Mouse (Mus musculus) E14TG2a.4 (cell line): ENCODE data around the gene Scnn1g.

Experiments
- CTCF ChIP-seq: conservative IDR thresholded peaks from 2 replicates; pipeline ENCODE4 v1.5.1; 2014; ENCODE audit warnings: low read length
- NANOG ChIP-seq: IDR thresholded peaks from 2 replicates; pipeline ENCODE4 v1.6.1; 2014; ENCODE audit warnings: borderline replicate concordance, low read length, mixed read lengths
- POU5F1 ChIP-seq: IDR thresholded peaks from 2 replicates; pipeline ENCODE4 v1.6.1; 2014; ENCODE audit warnings: low read length, borderline replicate concordance

GRCm38 (mm10) chr7:121750244-121750643 is 16.0 kb downstream of the Scnn1g start:
- TF ChIP-seq CTCF (no peak), POU5F1 (no peak), NANOG (no peak)
